Mouse (Mus musculus) hindbrain, embryonic 14.5 days (tissue): ENCODE measurements around the gene Ift122. TPM values are rescaled to one million over a fixed set of nuclear protein-coding genes. Genes with fewer than 3 reads are reported as not detected.
A peak's percentile ranks its signal among the peaks of the same experiment; 100 is the strongest.

Experiments
- ATAC-seq: fragments of 200-750 bp; cut with Nextera tagmentation; 2 replicates; pipeline ENCODE4 v1.8.0; 2017; ENCODE audit warnings: moderate number of reproducible peaks, mild to moderate bottlenecking, moderate TSS enrichment, moderate library complexity; ENCODE audit not compliant: low FRiP score
- DNase-seq: peaks from one replicate; pipeline ENCODE4 v3.0.0-alpha.2; 2015; ENCODE audit warnings: low spot score
- H3K27ac ChIP-seq: fragments of 300-500 bp; sonication (generic); 2 replicates; pipeline ENCODE4 v1.5.1; 2014; ENCODE audit warnings: mild to moderate bottlenecking, moderate library complexity
- H3K27me3 ChIP-seq: fragments of 300-500 bp; sonication (generic); 2 replicates; pipeline ENCODE4 v1.6.1; 2014; ENCODE audit warnings: mild to moderate bottlenecking, low read length, mixed read lengths; ENCODE audit not compliant: control insufficient read depth, insufficient read depth
- H3K36me3 ChIP-seq: fragments of 300-500 bp; sonication (generic); replicated peaks from 2 replicates; pipeline ENCODE4 v1.6.1; 2014; ENCODE audit not compliant: control insufficient read depth, insufficient read depth
- H3K4me1 ChIP-seq: fragments of 300-500 bp; sonication (generic); replicated peaks from 2 replicates; pipeline ENCODE4 v1.6.1; 2014; ENCODE audit warnings: antibody characterized with exemption, low read length, mixed read lengths; ENCODE audit not compliant: control insufficient read depth, insufficient read depth
- H3K4me2 ChIP-seq: fragments of 300-500 bp; sonication (generic); replicated peaks from 2 replicates; pipeline ENCODE4 v1.6.1; 2014; ENCODE audit warnings: mild to moderate bottlenecking, moderate library complexity
- H3K4me3 ChIP-seq: fragments of 300-500 bp; sonication (generic); replicated peaks from 2 replicates; pipeline ENCODE4 v1.5.1; 2014; ENCODE audit warnings: mild to moderate bottlenecking, low read length
- H3K9ac ChIP-seq: fragments of 300-500 bp; sonication (generic); 2 replicates; pipeline ENCODE4 v1.6.1; 2014
- H3K9me3 ChIP-seq: fragments of 300-500 bp; sonication (generic); 2 replicates; pipeline ENCODE4 v1.6.1; 2016; ENCODE audit warnings: low read length; ENCODE audit not compliant: control insufficient read depth
- WGBS: fragments of 180-500 bp; shearing (Covaris S2); extraction: QIAGEN DNeasy Blood & Tissue Kit; methylation state at CpG from one replicate; pipeline ENCODE4 v1.1.7; 2014; 5-methylcytosine and 5-hydroxymethylcytosine counted together
- polyA plus RNA-seq: library from polyadenylated mRNA; unstranded; fragments of >200 nt; fragmentation: Nextera tagmentation; extraction: Ambion mirVana; gene quantifications from 2 replicates; pipeline ENCODE4 v1.2.1, GENCODE M21; 2014

Gene Ift122
- polyA plus RNA-seq, 1 experiment from 2014 or later: 26.2 TPM

DNA sequence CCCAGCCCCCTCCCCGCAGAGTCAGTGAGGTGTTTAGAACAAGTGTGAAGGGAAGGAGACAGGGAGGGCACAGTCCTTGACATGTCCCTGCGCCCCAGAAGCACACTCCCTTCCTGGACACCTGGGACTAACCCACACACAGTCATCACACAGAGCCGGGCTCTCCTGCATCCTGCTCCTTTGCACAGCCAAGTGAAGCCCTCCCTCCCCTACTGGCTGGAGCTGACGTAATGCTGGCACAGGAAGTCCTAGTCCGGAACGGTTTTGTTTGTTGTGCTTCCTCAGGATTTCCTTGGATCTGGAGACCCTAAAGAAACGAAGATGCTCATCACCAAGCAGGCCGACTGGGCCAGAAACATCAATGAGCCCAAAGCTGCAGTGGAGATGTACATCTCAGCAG lies 56.7 kb downstream of the Ift122 start:
- DNase-seq (no peak), ATAC-seq (no peak)
- Histone ChIP-seq H3K4me2 (no peak overlapping the region), H3K4me1 (0 out of 2 replicates have a peak, but pooled peaks cover 6% of the 10 kb centered on the region), H3K9ac (no peak overlapping the region), H3K4me3 (no peak overlapping the region), H3K9me3 (no peaks in the 10 kb centered on the region), H3K36me3 (peaks cover 22% of the 10 kb centered on the region), H3K27ac (no peak overlapping the region; the same call in 1 of the 2 replicates), H3K27me3 (no peaks in the 10 kb centered on the region)
- WGBS: 69% methylated on average over 8 of the region's 8 CpGs

- no peak for ATAC-seq
- WGBS: 83% methylated on average over 6 of the region's 6 CpGs
- Histone ChIP-seq H3K4me2 (no peak overlapping the region), H3K36me3 (peaks cover 16% of the 10 kb centered on the region), H3K9ac (no peak overlapping the region), H3K4me3 (no peak overlapping the region), H3K27me3 (no peaks in the 10 kb centered on the region), H3K9me3 (no peaks in the 10 kb centered on the region), H3K27ac (no peak overlapping the region), H3K4me1 (0 out of 2 replicates have a peak, but pooled peaks cover 6% of the 10 kb centered on the region)
- no peak for DNase-seq
Measured at GRCm38 (mm10) chr6:115911763-115912162, 58.5 kb downstream of the Ift122 start.

GRCm38 (mm10) chr6:115913482-115913881 lies 60.2 kb downstream of the Ift122 start:
- DNase-seq: no peak
- Histone ChIP-seq H3K9me3 (no peaks in the 10 kb centered on the region), H3K36me3 (peaks cover 7% of the 10 kb centered on the region; the same call in 1 of the 2 replicates)

GRCm38 (mm10) chr6:115914511-115915202 lies 61.4 kb downstream of the Ift122 start:
- 64% methylated on average over 15 of the region's 15 CpGs for WGBS
- H3K9ac ChIP-seq: no peak overlapping the region
- no peak overlapping the region for H3K4me3 ChIP-seq
- H3K4me2 ChIP-seq: no peak overlapping the region
- ATAC-seq: no peak
- peaks cover 7% of the 10 kb centered on the region; the same call in 1 of the 2 replicates for H3K36me3 ChIP-seq
- DNase-seq: no peak
- H3K27me3 ChIP-seq: no peaks in the 10 kb centered on the region
- H3K27ac ChIP-seq: peak overlapping the region; percentile 53; the same call in 1 of the 2 replicates
- 0 out of 2 replicates have a peak, but pooled peaks cover 6% of the 10 kb centered on the region for H3K4me1 ChIP-seq
- H3K9me3 ChIP-seq: no peaks in the 10 kb centered on the region

More at GRCm38 (mm10) chr6:115913482-115913881, 60.2 kb downstream of the Ift122 start:
- H3K27ac ChIP-seq: no peak overlapping the region
- H3K4me3 ChIP-seq: no peak overlapping the region
- no peak overlapping the region for H3K9ac ChIP-seq
- H3K4me1 ChIP-seq: 0 out of 2 replicates have a peak, but pooled peaks cover 6% of the 10 kb centered on the region
- whole genome bisulfite sequencing: 81% methylated on average over 10 of the region's 10 CpGs
- no peak overlapping the region for H3K4me2 ChIP-seq
- no peak for ATAC-seq
- H3K27me3 ChIP-seq: no peaks in the 10 kb centered on the region

DNA sequence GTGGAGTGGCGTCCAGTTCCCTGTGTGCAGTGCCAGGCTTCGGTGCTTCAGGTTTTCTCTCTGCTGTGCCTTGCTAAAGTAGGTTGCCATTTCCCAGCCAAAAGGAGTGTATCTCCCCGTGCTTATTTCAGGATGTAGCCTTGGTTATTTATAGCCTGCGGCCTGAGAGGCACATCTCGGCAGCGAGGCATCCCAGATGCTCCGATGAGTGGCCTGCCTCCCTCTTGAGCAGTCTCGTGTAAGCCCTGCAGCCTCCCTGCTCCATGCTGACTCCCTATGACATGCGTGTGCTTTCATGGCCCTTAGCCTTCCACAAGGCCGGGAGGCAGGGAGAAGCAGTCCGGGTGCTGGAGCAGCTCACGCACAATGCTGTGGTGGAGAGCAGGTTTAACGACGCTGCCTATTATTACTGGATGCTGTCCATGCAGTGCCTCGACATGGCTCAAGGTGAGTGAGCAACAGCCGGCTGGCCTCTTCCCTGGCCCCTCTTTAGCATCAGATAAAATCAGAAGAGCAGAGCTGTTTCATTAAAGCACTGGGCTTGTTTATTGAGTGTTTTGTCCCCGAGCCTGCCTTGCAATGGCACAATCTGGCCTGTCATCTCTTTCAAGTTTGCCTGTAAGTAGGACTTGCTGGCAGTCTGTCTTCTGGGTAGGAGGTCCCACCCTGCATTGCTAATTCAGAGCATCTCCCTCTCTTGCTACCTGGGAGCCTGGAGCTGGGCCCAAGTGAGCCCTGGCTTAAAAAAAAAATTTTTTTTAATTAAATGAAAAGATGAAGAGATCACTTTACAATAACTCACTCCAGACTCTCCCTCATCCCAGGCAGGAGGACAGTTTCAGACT lies 62.6 kb downstream of the Ift122 start:
- Histone ChIP-seq H3K36me3 (no peaks in the 10 kb centered on the region), H3K27me3 (no peaks in the 10 kb centered on the region), H3K4me3 (no peak overlapping the region), H3K4me1 (0 out of 2 replicates have a peak, but pooled peaks cover 6% of the 10 kb centered on the region), H3K9ac (no peak overlapping the region), H3K9me3 (no peaks in the 10 kb centered on the region), H3K4me2 (no peak overlapping the region), H3K27ac (peak overlapping the region; percentile 53; the same call in 1 of the 2 replicates)
- no peak for DNase-seq
- 80% methylated on average over 17 of the region's 17 CpGs for WGBS
- ATAC-seq: no peak

DNA sequence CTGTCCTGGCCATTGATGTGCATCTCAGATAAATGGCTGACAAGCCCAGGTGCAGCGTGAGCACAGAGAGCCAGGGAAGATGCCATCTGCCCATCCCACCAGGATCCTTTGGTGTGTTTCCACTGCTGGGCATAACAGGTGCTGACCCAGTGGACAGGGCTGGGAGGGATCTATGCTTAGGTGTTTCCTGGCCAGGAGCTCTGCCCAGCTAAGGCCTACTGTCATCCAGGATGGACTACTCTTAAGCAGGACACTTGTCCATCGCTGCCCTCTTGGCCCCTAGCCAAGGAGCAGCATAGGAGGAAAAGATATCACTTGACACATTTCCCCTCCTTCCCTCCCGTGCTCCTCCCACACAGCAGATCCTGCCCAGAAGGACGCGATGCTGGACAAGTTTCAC lies 63.3 kb downstream of the Ift122 start:
- no peak overlapping the region for H3K27ac ChIP-seq

GRCm38 (mm10) chr6:115918615-115919014 lies 65.3 kb downstream of the Ift122 start:
- 0 out of 2 replicates have a peak, but pooled peaks cover 6% of the 10 kb centered on the region for H3K4me1 ChIP-seq
- no peak overlapping the region for H3K4me3 ChIP-seq
- H3K27me3 ChIP-seq: no peaks in the 10 kb centered on the region
- DNase-seq (no peak), ATAC-seq (no peak)
- H3K9ac ChIP-seq: no peak overlapping the region
- WGBS: 95% methylated on average over 1 of the region's 1 CpGs
- H3K9me3 ChIP-seq: no peaks in the 10 kb centered on the region
- H3K36me3 ChIP-seq: no peaks in the 10 kb centered on the region
- H3K4me2 ChIP-seq: no peak overlapping the region
- H3K27ac ChIP-seq: no peak overlapping the region

More for the DNA sequence above, 63.3 kb downstream of the Ift122 start:
- Histone ChIP-seq H3K9me3 (no peaks in the 10 kb centered on the region), H3K4me2 (no peak overlapping the region), H3K36me3 (no peaks in the 10 kb centered on the region), H3K27me3 (no peaks in the 10 kb centered on the region), H3K9ac (no peak overlapping the region), H3K4me1 (0 out of 2 replicates have a peak, but pooled peaks cover 6% of the 10 kb centered on the region), H3K4me3 (no peak overlapping the region)
- 88% methylated on average over 5 of the region's 5 CpGs for WGBS
- DNase-seq (no peak), ATAC-seq (no peak)

- H3K27me3 ChIP-seq: no peaks in the 10 kb centered on the region
- ATAC-seq: no peak
- no peak overlapping the region for H3K4me2 ChIP-seq
- no peak overlapping the region for H3K4me3 ChIP-seq
- WGBS: 95% methylated on average over 5 of the region's 5 CpGs
- DNase-seq: no peak
- H3K4me1 ChIP-seq: no peaks in the 10 kb centered on the region
- H3K9ac ChIP-seq: no peak overlapping the region
- H3K27ac ChIP-seq: no peak overlapping the region
- H3K36me3 ChIP-seq: no peaks in the 10 kb centered on the region
- H3K9me3 ChIP-seq: no peaks in the 10 kb centered on the region
Measured at GRCm38 (mm10) chr6:115919876-115920275, 66.6 kb downstream of the Ift122 start.

- DNase-seq (no peak), ATAC-seq (no peak)
- no peaks in the 10 kb centered on the region for H3K36me3 ChIP-seq
- H3K9ac ChIP-seq: no peak overlapping the region
- no peak overlapping the region for H3K4me2 ChIP-seq
- WGBS: 56% methylated on average over 6 of the region's 6 CpGs
- no peaks in the 10 kb centered on the region for H3K9me3 ChIP-seq
- no peaks in the 10 kb centered on the region for H3K27me3 ChIP-seq
- H3K4me1 ChIP-seq: 0 out of 2 replicates have a peak, but pooled peaks cover 6% of the 10 kb centered on the region
- H3K4me3 ChIP-seq: no peak overlapping the region
- H3K27ac ChIP-seq: no peak overlapping the region
Measured at GRCm38 (mm10) chr6:115924829-115925228, 71.6 kb downstream of the Ift122 start.
